Mouse (Mus musculus) MEL (cell line): Measurements from ENCODE around the gene Rhoj. TPM values are rescaled to one million over a fixed set of nuclear protein-coding genes. Genes with fewer than 3 reads are reported as not detected.

ENCODE experiments used
- DNase-seq: peaks from one replicate; pipeline ENCODE4 v3.0.0; 2011; ENCODE audit warnings: low read depth, low spot score
- H3K27ac ChIP-seq: 2 replicates; pipeline ENCODE4 v1.5.1; 2012; ENCODE audit warnings: low read depth, mild to moderate bottlenecking, control low read depth, low read length, moderate library complexity; ENCODE audit not compliant: control insufficient read depth
- H3K27me3 ChIP-seq, 2 experiments: fragments of 150-350 bp in 1 of 2; sonication (generic) in 1 of 2; 2 replicates each; pipeline ENCODE4 v1.6.1; 2012; ENCODE audit warnings: low read length in 2 of 2, mild to moderate bottlenecking in 2 of 2, improper control_type of control experiment in 1 of 2, moderate library complexity in 1 of 2; ENCODE audit not compliant: insufficient read depth in 2 of 2, control insufficient read depth in 1 of 2
- H3K36me3 ChIP-seq, 2 experiments: 2 replicates each; pipeline ENCODE4 v1.6.1; 2012 to 2014; ENCODE audit warnings: low read length in 2 of 2, improper control_type of control experiment in 1 of 2, inconsistent platforms in 1 of 2, mild to moderate bottlenecking in 1 of 2; ENCODE audit not compliant: insufficient read depth in 2 of 2, control insufficient read depth in 1 of 2
- H3K4me1 ChIP-seq, 2 experiments: fragments of 150-350 bp in 1 of 2; sonication (generic) in 1 of 2; 2 replicates each; pipeline ENCODE4 v1.6.1; 2012; ENCODE audit warnings: low read length in 2 of 2, improper control_type of control experiment in 1 of 2, mild to moderate bottlenecking in 1 of 2; ENCODE audit not compliant: insufficient read depth in 2 of 2, control insufficient read depth in 1 of 2
- H3K4me3 ChIP-seq, 2 experiments: fragments of 150-350 bp in 1 of 2; sonication (generic) in 1 of 2; 2 replicates each; pipeline ENCODE4 v1.5.1; 2012; ENCODE audit warnings: low read depth in 2 of 2, low read length in 2 of 2, mild to moderate bottlenecking in 2 of 2, moderate library complexity in 2 of 2, control low read depth in 1 of 2, improper control_type of control experiment in 1 of 2; ENCODE audit not compliant: control insufficient read depth in 1 of 2, insufficient read depth in 1 of 2
- H3K79me2 ChIP-seq: 2 replicates; pipeline ENCODE4 v1.6.1; 2012; ENCODE audit warnings: mild to moderate bottlenecking, low read length, moderate library complexity; ENCODE audit not compliant: control insufficient read depth, poor library complexity, insufficient read depth
- H3K9ac ChIP-seq: 2 replicates; pipeline ENCODE4 v1.6.1; 2012; ENCODE audit warnings: low read depth, mild to moderate bottlenecking, control low read depth, low read length, moderate library complexity; ENCODE audit not compliant: control insufficient read depth, poor library complexity, severe bottlenecking
- H3K9me3 ChIP-seq: fragments of 150-350 bp; sonication (generic); replicated peaks from 2 replicates; pipeline ENCODE4 v1.6.1; 2012; ENCODE audit warnings: mild to moderate bottlenecking, low read length, improper control_type of control experiment, moderate library complexity; ENCODE audit not compliant: insufficient read depth
- BHLHE40 ChIP-seq: IDR thresholded peaks from 2 replicates; pipeline ENCODE4 v1.6.1; 2012; ENCODE audit warnings: low read depth, mild to moderate bottlenecking, inconsistent platforms, low read length, improper control_type of control experiment, borderline replicate concordance
- CTCF ChIP-seq, 3 experiments: IDR thresholded peaks in 2 of 3; conservative IDR thresholded peaks in 1 of 3; 2 replicates each; pipeline ENCODE4 v1.5.1; 2011 to 2012; ENCODE audit warnings: low read length in 3 of 3, low read depth in 2 of 3, mild to moderate bottlenecking in 2 of 3, improper control_type of control experiment in 1 of 3, inconsistent platforms in 1 of 3, mixed read lengths in 1 of 3, moderate library complexity in 1 of 3; ENCODE audit not compliant: control insufficient read depth in 1 of 3, insufficient read depth in 1 of 3, poor library complexity in 1 of 3, severe bottlenecking in 1 of 3
- ELF1 ChIP-seq: IDR thresholded peaks from 2 replicates; pipeline ENCODE4 v1.6.1; 2014; ENCODE audit warnings: low read depth, mild to moderate bottlenecking, inconsistent platforms, low read length, improper control_type of control experiment, moderate library complexity
- EP300 ChIP-seq, 2 experiments: IDR thresholded peaks; 2 replicates each; pipeline ENCODE4 v1.6.1; 2011; ENCODE audit warnings: improper control_type of control experiment in 2 of 2, low read length in 2 of 2, low read depth in 1 of 2, mild to moderate bottlenecking in 1 of 2
- GABPA ChIP-seq: IDR thresholded peaks from 2 replicates; pipeline ENCODE4 v1.6.1; 2012; ENCODE audit warnings: low read depth, mild to moderate bottlenecking, inconsistent platforms, low read length, improper control_type of control experiment, moderate library complexity
- GATA1 ChIP-seq: IDR thresholded peaks from 2 replicates; pipeline ENCODE4 v1.6.1; 2011; ENCODE audit warnings: low read depth, low read length, improper control_type of control experiment
- HCFC1 ChIP-seq: IDR thresholded peaks from 2 replicates; pipeline ENCODE4 v1.6.1; 2012; ENCODE audit warnings: low read depth, mild to moderate bottlenecking, inconsistent platforms, low read length, improper control_type of control experiment, moderate library complexity
- JUND ChIP-seq: IDR thresholded peaks from 2 replicates; pipeline ENCODE4 v1.6.1; 2011; ENCODE audit warnings: low read depth, mild to moderate bottlenecking, improper control_type of control experiment, low read length
- KAT2A ChIP-seq: conservative IDR thresholded peaks from 2 replicates; pipeline ENCODE4 v1.6.1; 2012; ENCODE audit warnings: low read depth, low read length, improper control_type of control experiment, inconsistent platforms
- MAFK ChIP-seq: IDR thresholded peaks from 2 replicates; pipeline ENCODE4 v1.6.1; 2011; ENCODE audit warnings: low read depth, mild to moderate bottlenecking, low read length, improper control_type of control experiment, borderline replicate concordance
- MAX ChIP-seq: IDR thresholded peaks from 2 replicates; pipeline ENCODE4 v1.6.1; 2011; ENCODE audit warnings: low read length, improper control_type of control experiment
- MAZ ChIP-seq: IDR thresholded peaks from 2 replicates; pipeline ENCODE4 v1.6.1; 2012; ENCODE audit warnings: low read depth, mild to moderate bottlenecking, inconsistent platforms, low read length, improper control_type of control experiment
- MEF2A ChIP-seq: IDR thresholded peaks from 2 replicates; pipeline ENCODE4 v1.6.1; 2014; ENCODE audit warnings: low read depth, mild to moderate bottlenecking, inconsistent platforms, low read length, improper control_type of control experiment; ENCODE audit not compliant: poor library complexity, insufficient replicate concordance, severe bottlenecking; ENCODE audit errors: extremely low read depth
- NELFE ChIP-seq: IDR thresholded peaks from 2 replicates; pipeline ENCODE4 v1.6.1; 2011; ENCODE audit warnings: low read depth, low read length, improper control_type of control experiment
- NRF1 ChIP-seq: IDR thresholded peaks from 2 replicates; pipeline ENCODE4 v1.6.1; 2014; ENCODE audit warnings: low read depth, mild to moderate bottlenecking, inconsistent platforms, low read length, improper control_type of control experiment, moderate library complexity; ENCODE audit not compliant: poor library complexity, insufficient read depth, severe bottlenecking
- POLR2A ChIP-seq, 2 experiments: IDR thresholded peaks; 2 replicates each; pipeline ENCODE4 v1.6.1; 2011 to 2012; ENCODE audit warnings: low read length in 2 of 2, mild to moderate bottlenecking in 2 of 2, control low read depth in 1 of 2, improper control_type of control experiment in 1 of 2, low read depth in 1 of 2, moderate library complexity in 1 of 2; ENCODE audit not compliant: control insufficient read depth in 1 of 2, insufficient read depth in 1 of 2, poor library complexity in 1 of 2
- POLR2AphosphoS5 ChIP-seq: IDR thresholded peaks from 2 replicates; pipeline ENCODE4 v1.6.1; 2012; ENCODE audit warnings: low read depth, borderline replicate concordance, mild to moderate bottlenecking, inconsistent platforms, low read length, moderate library complexity, mixed read lengths
- RAD21 ChIP-seq: IDR thresholded peaks from 2 replicates; pipeline ENCODE4 v1.6.1; 2011; ENCODE audit warnings: mild to moderate bottlenecking, low read depth, low read length, improper control_type of control experiment
- SMC3 ChIP-seq: IDR thresholded peaks from 2 replicates; pipeline ENCODE4 v1.6.1; 2011; ENCODE audit warnings: low read depth, low read length, improper control_type of control experiment
- TCF12 ChIP-seq: IDR thresholded peaks from 2 replicates; pipeline ENCODE4 v1.6.1; 2014; ENCODE audit warnings: low read depth, mild to moderate bottlenecking, inconsistent platforms, low read length, improper control_type of control experiment, moderate library complexity
- USF2 ChIP-seq, 2 experiments: IDR thresholded peaks; 2 replicates each; pipeline ENCODE4 v1.6.1; 2011 to 2012; ENCODE audit warnings: improper control_type of control experiment in 2 of 2, low read length in 2 of 2, borderline replicate concordance in 1 of 2, inconsistent platforms in 1 of 2, low read depth in 1 of 2, mild to moderate bottlenecking in 1 of 2; ENCODE audit not compliant: insufficient read depth in 1 of 2
- ZC3H11A ChIP-seq: IDR thresholded peaks from 2 replicates; pipeline ENCODE4 v1.6.1; 2012; ENCODE audit warnings: low read depth, mild to moderate bottlenecking, inconsistent platforms, low read length, improper control_type of control experiment
- ZKSCAN1 ChIP-seq: IDR thresholded peaks from 2 replicates; pipeline ENCODE4 v1.6.1; 2012; ENCODE audit warnings: low read depth, mild to moderate bottlenecking, inconsistent platforms, low read length, improper control_type of control experiment, moderate library complexity
- ZNF384 ChIP-seq: IDR thresholded peaks from 2 replicates; pipeline ENCODE4 v1.6.1; 2012; ENCODE audit warnings: low read depth, mild to moderate bottlenecking, inconsistent platforms, low read length, improper control_type of control experiment
- polyA plus RNA-seq, 2 experiments: library from polyadenylated mRNA; stranded (reverse) in 1 of 2; unstranded in 1 of 2; fragments of >175 nt in 1 of 2; fragments of >200 nt in 1 of 2; gene quantifications; 2 replicates each; pipeline versions ENCODE4 v1.2.1 to v1.2.4; 2012; ENCODE audit warnings: low replicate concordance in 2 of 2, low read depth in 1 of 2; ENCODE audit not compliant: insufficient read length in 2 of 2, insufficient read depth in 1 of 2, missing spikeins in 1 of 2
- total RNA-seq: library from RNA; depleted of rRNA; stranded (reverse); fragments of 300-350 nt; gene quantifications from 2 replicates; pipeline ENCODE4 v1.2.3, GENCODE M21; 2012

Gene Rhoj
- total and polyA plus RNA-seq, 3 experiments = not detected

- no peaks in the 10 kb centered on the region for H3K79me2 ChIP-seq
- no peaks in the 10 kb centered on the region for H3K9me3 ChIP-seq
- H3K9ac ChIP-seq = no peak overlapping the region
- H3K36me3 ChIP-seq = no peaks in the 10 kb centered on the region
- H3K4me3 ChIP-seq = no peak overlapping the region
- no peaks in the 10 kb centered on the region for H3K27me3 ChIP-seq
- no peaks in the 10 kb centered on the region for H3K4me1 ChIP-seq
- no peak overlapping the region for H3K27ac ChIP-seq
- TF ChIP-seq ELF1 (no peak), MAZ (no peak), MAFK (no peak), USF2 (IDR thresholded peaks at IDR 0.05; ENCODE audit: borderline replicate concordance in 1 of 2, insufficient read depth in 1 of 2, low read depth in 1 of 2, low read length in 2 of 2) (no peak), EP300 (IDR thresholded peaks at IDR 0.05; ENCODE audit: low read depth in 1 of 2, low read length in 2 of 2) (no peak), MEF2A (no peak), ZNF384 (no peak), KAT2A (no peak), NELFE (no peak), POLR2AphosphoS5 (no peak)
- TF ChIP-seq, all 39 proteins: peak for 0
- no peak for DNase-seq
Observed at GRCm38 (mm10) chr12:75365621-75366124, 57.6 kb downstream of the Rhoj start.

- Histone ChIP-seq H3K9me3 (no peaks in the 10 kb centered on the region), H3K4me1 (no peaks in the 10 kb centered on the region), H3K36me3 (no peaks in the 10 kb centered on the region), H3K27me3 (no peaks in the 10 kb centered on the region), H3K79me2 (no peaks in the 10 kb centered on the region), H3K4me3 (no peak overlapping the region), H3K27ac (no peak overlapping the region), H3K9ac (no peak overlapping the region)
- DNase-seq = no peak
- TF ChIP-seq NELFE = no peak
- no peak for TF ChIP-seq BHLHE40
- TF ChIP-seq GABPA = no peak
- no peak for TF ChIP-seq ZKSCAN1
- no peak for TF ChIP-seq JUND
- no peak for TF ChIP-seq EP300 (IDR thresholded peaks at IDR 0.05; ENCODE audit: low read depth in 1 of 2, low read length in 2 of 2)
- TF ChIP-seq GATA1 = no peak
- no peak for TF ChIP-seq ZC3H11A
- TF ChIP-seq CTCF (IDR thresholded peaks at IDR 0.05 in 2 of 3, conservative IDR thresholded peaks at IDR 0.05 in 1 of 3; ENCODE audit: control insufficient read depth in 1 of 3, insufficient read depth in 1 of 3, low read depth in 2 of 3, low read length in 3 of 3, poor library complexity in 1 of 3, severe bottlenecking in 1 of 3) = no peak
- TF ChIP-seq SMC3 = no peak
- TF ChIP-seq POLR2A (IDR thresholded peaks at IDR 0.05; ENCODE audit: control insufficient read depth in 1 of 2, insufficient read depth in 1 of 2, low read depth in 1 of 2, low read length in 2 of 2, poor library complexity in 1 of 2) = no peak
- no peak for TF ChIP-seq NRF1
- no peak for TF ChIP-seq ELF1
- TF ChIP-seq HCFC1 = no peak
- no peak for TF ChIP-seq MAX
- no peak for TF ChIP-seq MAFK
- TF ChIP-seq TCF12 = no peak
- no peak for TF ChIP-seq RAD21
- TF ChIP-seq KAT2A = no peak
Observed at GRCm38 (mm10) chr12:75367371-75367770, 59.2 kb downstream of the Rhoj start.
